Mouse (Mus musculus): ENCODE measurements around the gene Pld6. TPM values are rescaled to one million over a fixed set of nuclear protein-coding genes. Genes with fewer than 3 reads are reported as not detected.

Pld6 gene
- polyA plus RNA-seq, 1 experiment from 2014 or later, result 2.3 TPM

- 73% methylated on average over 2 of the region's 2 CpGs for WGBS (ENCODE audit: insufficient replicate concordance)
- Histone ChIP-seq H3K36me3 (replicated peaks) (peaks cover 68% of the 10 kb centered on the region), H3K9me3 (replicated peaks) (no peaks in the 10 kb centered on the region), H3K4me3 (replicated peaks) (no peak overlapping the region), H3K4me1 (replicated peaks) (no peaks in the 10 kb centered on the region), H3K9ac (no peak overlapping the region), H3K4me2 (no peak overlapping the region), H3K27me3 (no peaks in the 10 kb centered on the region), H3K27ac (replicated peaks) (no peak overlapping the region)
- ATAC-seq (ENCODE audit: insufficient read depth), result no peak
These were observed 15.2 kb downstream of the Pld6 start for GRCm38 (mm10) chr11:59772291-59772690.

GRCm38 (mm10) chr11:59770753-59771152 lies 16.7 kb downstream of the Pld6 start:
- H3K27me3 ChIP-seq, result no peaks in the 10 kb centered on the region
- no peak overlapping the region for H3K27ac ChIP-seq (replicated peaks)
- no peak for ATAC-seq (ENCODE audit: insufficient read depth)
- no peaks in the 10 kb centered on the region for H3K9me3 ChIP-seq (replicated peaks)
- no peaks in the 10 kb centered on the region for H3K4me1 ChIP-seq (replicated peaks)
- H3K4me3 ChIP-seq (replicated peaks), result no peak overlapping the region
- 35% methylated on average over 7 of the region's 7 CpGs for WGBS (ENCODE audit: insufficient replicate concordance)
- H3K9ac ChIP-seq, result no peak overlapping the region
- peaks cover 73% of the 10 kb centered on the region for H3K36me3 ChIP-seq (replicated peaks)
- H3K4me2 ChIP-seq, result no peak overlapping the region

- Histone ChIP-seq H3K4me2 (no peak overlapping the region), H3K36me3 (replicated peaks) (peaks cover 71% of the 10 kb centered on the region), H3K27ac (replicated peaks) (no peak overlapping the region), H3K4me3 (replicated peaks) (no peak overlapping the region), H3K9ac (no peak overlapping the region), H3K27me3 (no peaks in the 10 kb centered on the region), H3K9me3 (replicated peaks) (no peaks in the 10 kb centered on the region), H3K4me1 (replicated peaks) (no peaks in the 10 kb centered on the region)
- 57% methylated on average over 6 of the region's 6 CpGs for WGBS (ENCODE audit: insufficient replicate concordance)
- no peak for ATAC-seq (ENCODE audit: insufficient read depth)
These were observed 17.7 kb downstream of the Pld6 start for GRCm38 (mm10) chr11:59769738-59770137.

DNA sequence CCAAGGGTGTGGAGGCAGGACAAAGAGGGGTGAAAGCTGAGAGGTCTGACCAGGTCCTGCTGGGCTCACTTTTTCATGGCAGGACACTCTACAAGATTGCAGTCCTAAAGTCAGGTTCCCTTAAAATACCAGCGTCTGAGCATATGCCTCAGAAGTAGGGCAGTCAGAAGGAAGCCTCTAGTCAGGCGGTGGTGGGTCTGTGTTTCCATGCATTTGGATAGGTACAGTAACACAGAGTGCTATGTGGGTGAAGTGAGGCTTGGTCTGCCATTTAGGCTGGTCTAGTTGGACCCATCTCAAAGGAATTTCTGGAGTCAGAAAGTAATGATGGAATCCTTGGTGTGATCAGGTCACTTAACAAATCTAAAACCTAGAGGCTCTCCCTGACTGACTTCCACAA lies 18.1 kb downstream of the Pld6 start:
- peaks cover 76% of the 10 kb centered on the region for H3K36me3 ChIP-seq (replicated peaks)
- H3K4me3 ChIP-seq (replicated peaks), result no peak overlapping the region
- no peaks in the 10 kb centered on the region for H3K27me3 ChIP-seq
- H3K27ac ChIP-seq (replicated peaks), result no peak overlapping the region
- no peaks in the 10 kb centered on the region for H3K4me1 ChIP-seq (replicated peaks)
- no peak overlapping the region for H3K9ac ChIP-seq
- H3K9me3 ChIP-seq (replicated peaks), result no peaks in the 10 kb centered on the region
- ATAC-seq (ENCODE audit: insufficient read depth), result no peak
- WGBS (ENCODE audit: insufficient replicate concordance), result 76% methylated on average over 2 of the region's 2 CpGs
- no peak overlapping the region for H3K4me2 ChIP-seq

DNA sequence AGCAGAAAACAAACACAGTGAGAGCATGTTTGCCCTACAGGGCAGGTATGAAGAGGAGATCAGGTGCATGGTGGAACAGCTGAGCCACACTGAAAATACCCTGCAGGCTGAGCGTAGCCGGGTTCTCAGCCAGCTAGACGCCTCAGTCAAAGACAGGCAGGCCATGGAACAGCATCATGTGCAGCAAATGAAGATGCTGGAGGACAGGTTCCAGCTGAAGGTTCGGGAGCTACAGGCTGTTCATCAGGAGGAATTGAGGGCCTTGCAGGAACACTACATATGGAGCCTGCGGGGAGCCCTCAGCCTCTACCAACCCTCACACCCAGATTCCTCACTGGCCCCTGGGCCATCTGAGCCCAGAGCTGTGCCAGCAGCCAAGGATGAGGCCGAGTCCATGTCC lies 26.6 kb downstream of the Pld6 start:
- Histone ChIP-seq H3K27me3 (no peaks in the 10 kb centered on the region), H3K4me3 (replicated peaks) (no peak overlapping the region), H3K4me1 (replicated peaks) (no peaks in the 10 kb centered on the region), H3K36me3 (replicated peaks) (peaks cover 63% of the 10 kb centered on the region), H3K27ac (replicated peaks) (no peak overlapping the region), H3K9ac (no peak overlapping the region), H3K9me3 (replicated peaks) (no peaks in the 10 kb centered on the region), H3K4me2 (no peak overlapping the region)
- 85% methylated on average over 6 of the region's 6 CpGs for WGBS (ENCODE audit: insufficient replicate concordance)
- no peak for ATAC-seq (ENCODE audit: insufficient read depth)

DNA sequence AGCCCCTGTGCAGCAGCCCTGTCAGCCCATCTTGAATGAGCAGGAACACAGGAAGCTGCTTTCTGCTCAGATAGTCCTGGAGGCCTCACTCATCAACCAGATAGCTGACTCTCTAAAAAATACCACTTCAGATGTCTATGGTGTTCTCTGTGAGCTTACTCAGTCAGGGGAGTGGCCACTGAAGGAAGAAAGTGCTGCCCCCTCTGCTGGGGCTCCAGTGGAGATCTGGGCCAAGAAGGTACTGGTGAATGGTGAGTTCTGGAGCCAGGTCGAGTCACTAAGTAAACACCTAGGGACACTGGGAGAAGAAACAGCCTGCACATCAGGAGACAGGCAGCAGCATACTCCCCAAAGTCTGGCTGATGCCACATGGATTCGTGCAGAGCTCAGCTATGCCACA lies 27.8 kb downstream of the Pld6 start:
- 62% methylated on average over 2 of the region's 2 CpGs for WGBS (ENCODE audit: insufficient replicate concordance)
- Histone ChIP-seq H3K4me2 (no peak overlapping the region), H3K36me3 (replicated peaks) (peaks cover 66% of the 10 kb centered on the region)

GRCm38 (mm10) chr11:59759178-59759577 lies 28.3 kb downstream of the Pld6 start:
- Histone ChIP-seq H3K4me1 (replicated peaks) (no peaks in the 10 kb centered on the region), H3K4me2 (no peak overlapping the region), H3K27me3 (no peaks in the 10 kb centered on the region), H3K27ac (replicated peaks) (no peak overlapping the region), H3K36me3 (replicated peaks) (peaks cover 64% of the 10 kb centered on the region), H3K4me3 (replicated peaks) (no peak overlapping the region), H3K9me3 (replicated peaks) (no peaks in the 10 kb centered on the region), H3K9ac (no peak overlapping the region)
- 72% methylated on average over 4 of the region's 4 CpGs for WGBS (ENCODE audit: insufficient replicate concordance)
- no peak for ATAC-seq (ENCODE audit: insufficient read depth)

More for the DNA sequence above, 27.8 kb downstream of the Pld6 start:
- H3K4me3 ChIP-seq (replicated peaks), result no peak overlapping the region
- no peaks in the 10 kb centered on the region for H3K4me1 ChIP-seq (replicated peaks)
- no peaks in the 10 kb centered on the region for H3K9me3 ChIP-seq (replicated peaks)
- no peak overlapping the region for H3K27ac ChIP-seq (replicated peaks)
- H3K9ac ChIP-seq, result no peak overlapping the region
- ATAC-seq (ENCODE audit: insufficient read depth), result no peak
- no peaks in the 10 kb centered on the region for H3K27me3 ChIP-seq

DNA sequence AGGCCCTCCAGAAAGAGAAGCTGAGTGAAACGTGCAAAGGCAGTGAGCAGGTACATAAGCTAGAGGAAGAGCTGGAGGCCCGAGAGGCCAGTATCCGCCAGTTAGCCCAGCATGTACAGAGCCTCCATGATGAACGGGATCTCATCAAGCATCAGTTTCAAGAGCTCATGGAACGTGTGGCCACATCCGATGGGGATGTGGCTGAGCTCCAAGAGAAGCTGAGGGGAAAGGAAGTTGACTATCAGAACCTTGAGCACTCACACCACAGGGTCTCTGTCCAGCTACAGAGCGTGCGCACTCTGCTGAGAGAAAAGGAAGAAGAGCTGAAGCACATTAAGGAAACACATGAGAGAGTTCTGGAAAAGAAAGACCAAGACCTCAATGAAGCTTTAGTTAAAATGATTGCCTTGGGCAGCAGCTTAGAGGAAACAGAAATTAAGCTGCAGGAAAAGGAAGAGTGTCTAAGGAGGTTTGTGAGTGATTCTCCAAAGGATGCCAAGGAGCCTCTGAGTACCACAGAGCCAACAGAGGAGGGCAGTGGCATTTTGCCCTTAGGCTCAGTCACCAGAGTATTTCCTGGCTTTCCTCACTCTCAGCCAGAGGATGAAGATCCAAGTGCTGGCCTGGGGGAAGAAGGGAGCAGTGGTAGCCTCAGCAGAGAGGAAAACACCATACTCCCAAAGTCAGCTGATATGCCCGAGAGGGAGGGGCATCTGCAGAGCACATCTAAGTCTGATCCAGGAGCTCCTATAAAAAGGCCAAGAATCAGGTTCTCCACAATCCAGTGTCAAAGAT lies 29.1 kb downstream of the Pld6 start:
- no peaks in the 10 kb centered on the region for H3K27me3 ChIP-seq
- no peak overlapping the region for H3K9ac ChIP-seq
- no peaks in the 10 kb centered on the region for H3K9me3 ChIP-seq (replicated peaks)
- peaks cover 69% of the 10 kb centered on the region for H3K36me3 ChIP-seq (replicated peaks)
- WGBS (ENCODE audit: insufficient replicate concordance), result 78% methylated on average over 9 of the region's 9 CpGs
- no peak overlapping the region for H3K4me3 ChIP-seq (replicated peaks)
- ATAC-seq (ENCODE audit: insufficient read depth), result no peak
- H3K27ac ChIP-seq (replicated peaks), result no peak overlapping the region
- no peaks in the 10 kb centered on the region for H3K4me1 ChIP-seq (replicated peaks)
- no peak overlapping the region for H3K4me2 ChIP-seq

DNA sequence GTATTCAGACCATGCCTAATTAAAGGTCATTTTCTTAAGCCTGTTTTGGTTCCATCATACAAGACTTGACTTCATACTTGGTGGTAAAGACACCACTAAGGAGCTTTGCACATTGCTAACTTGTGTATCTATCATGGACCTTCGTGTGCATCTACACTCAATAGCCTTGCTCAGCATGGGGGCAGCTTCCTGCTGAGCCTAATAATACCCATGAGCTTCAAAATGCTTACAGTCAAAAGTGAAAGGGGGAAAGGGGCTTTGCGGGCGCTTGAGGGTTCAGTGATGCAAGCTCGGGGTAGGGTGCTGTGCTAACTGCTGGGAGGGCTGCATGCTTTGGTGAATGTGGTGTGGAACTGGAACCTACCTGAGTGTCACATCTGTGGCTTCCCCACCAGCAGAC lies 31.1 kb downstream of the Pld6 start:
- Histone ChIP-seq H3K27ac (replicated peaks) (no peak overlapping the region), H3K4me3 (replicated peaks) (no peak overlapping the region), H3K4me2 (no peak overlapping the region), H3K36me3 (replicated peaks) (peaks cover 79% of the 10 kb centered on the region), H3K4me1 (replicated peaks) (no peaks in the 10 kb centered on the region), H3K9me3 (replicated peaks) (no peaks in the 10 kb centered on the region), H3K9ac (no peak overlapping the region), H3K27me3 (no peaks in the 10 kb centered on the region)
- ATAC-seq (ENCODE audit: insufficient read depth), result no peak
- WGBS (ENCODE audit: insufficient replicate concordance), result 78% methylated on average over 4 of the region's 4 CpGs

- Histone ChIP-seq H3K9ac (no peak overlapping the region), H3K27ac (replicated peaks) (no peak overlapping the region), H3K27me3 (no peaks in the 10 kb centered on the region), H3K9me3 (replicated peaks) (no peaks in the 10 kb centered on the region), H3K36me3 (replicated peaks) (peaks cover 74% of the 10 kb centered on the region), H3K4me2 (no peak overlapping the region), H3K4me3 (replicated peaks) (no peak overlapping the region), H3K4me1 (replicated peaks) (no peaks in the 10 kb centered on the region)
- ATAC-seq (ENCODE audit: insufficient read depth), result no peak
- WGBS (ENCODE audit: insufficient replicate concordance), result 65% methylated on average over 6 of the region's 6 CpGs
These were observed 32.9 kb downstream of the Pld6 start for GRCm38 (mm10) chr11:59754504-59754903.

GRCm38 (mm10) chr11:59749050-59749449 lies 38.4 kb downstream of the Pld6 start:
- no peak overlapping the region for H3K4me3 ChIP-seq (replicated peaks)
- no peaks in the 10 kb centered on the region for H3K27me3 ChIP-seq
- H3K4me1 ChIP-seq (replicated peaks), result no peaks in the 10 kb centered on the region
- H3K9me3 ChIP-seq (replicated peaks), result no peaks in the 10 kb centered on the region
- 66% methylated on average over 3 of the region's 3 CpGs for WGBS (ENCODE audit: insufficient replicate concordance)
- no peak overlapping the region for H3K9ac ChIP-seq
- no peak for ATAC-seq (ENCODE audit: insufficient read depth)
- peaks cover 49% of the 10 kb centered on the region for H3K36me3 ChIP-seq (replicated peaks)
- H3K4me2 ChIP-seq, result no peak overlapping the region
- no peak overlapping the region for H3K27ac ChIP-seq (replicated peaks)

DNA sequence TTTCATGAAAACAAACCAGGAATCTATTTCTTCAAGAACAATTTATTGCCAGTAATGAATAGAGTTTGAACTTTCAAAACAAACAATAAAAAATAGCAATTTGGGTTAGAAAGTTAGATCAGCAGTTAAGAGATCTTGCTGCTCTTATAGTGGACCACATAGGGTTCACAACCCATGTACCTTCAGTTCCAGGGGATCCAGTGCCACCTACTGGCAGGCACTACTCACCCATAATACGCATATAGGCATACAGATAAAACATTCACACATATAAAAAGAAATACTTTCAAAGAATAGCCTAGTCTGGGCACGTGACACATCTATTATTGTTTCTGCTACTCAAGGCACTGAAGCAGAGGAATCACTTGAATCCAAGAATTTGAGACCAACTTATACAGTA lies 40.8 kb downstream of the Pld6 start:
- H3K4me1 ChIP-seq (replicated peaks), result no peaks in the 10 kb centered on the region
- H3K27me3 ChIP-seq, result no peaks in the 10 kb centered on the region
- no peak overlapping the region for H3K27ac ChIP-seq (replicated peaks)
- no peak overlapping the region for H3K4me3 ChIP-seq (replicated peaks)
- H3K4me2 ChIP-seq, result no peak overlapping the region
- H3K9me3 ChIP-seq (replicated peaks), result no peaks in the 10 kb centered on the region
- 71% methylated on average over 2 of the region's 2 CpGs for WGBS (ENCODE audit: insufficient replicate concordance)
- H3K36me3 ChIP-seq (replicated peaks), result peaks cover 54% of the 10 kb centered on the region
- no peak overlapping the region for H3K9ac ChIP-seq
- ATAC-seq (ENCODE audit: insufficient read depth), result no peak

Measured in liver, embryonic 15.5 days (tissue).